ENCODE assay signal across 22 mouse cellular contexts in the genomic region with DNA sequence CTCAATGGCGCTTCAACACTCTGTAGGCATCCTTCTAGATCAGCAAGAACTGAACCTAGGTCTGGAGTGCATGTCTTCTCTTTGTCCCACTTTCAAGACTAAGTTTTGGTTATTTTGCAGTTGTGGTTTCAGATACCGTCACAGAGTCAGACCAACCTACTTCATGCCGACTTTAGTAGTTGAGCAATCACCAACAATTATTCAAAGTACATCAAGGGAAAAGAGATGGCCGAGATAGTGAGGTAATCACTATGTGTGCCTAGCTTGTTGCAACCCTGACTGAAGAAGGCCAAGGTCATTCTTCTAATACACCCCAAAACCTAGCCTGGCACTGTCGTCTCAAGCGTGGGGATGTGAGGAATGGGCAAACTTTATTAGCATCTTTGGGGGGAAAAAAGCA. TPM values are rescaled to one million over a fixed set of nuclear protein-coding genes. Genes with fewer than 3 reads are reported as not detected.
"Had no signal": no experiment of that assay in that cellular context is flagged by ENCODE, and none has a peak within 500 bp of the region (broad histone marks: within the 10 kb centered on the region; RNA-seq: fewer than 3 reads in every experiment).

No protein-coding gene starts in this region.

- DNase-seq: lung, adult 2 months; lung, postnatal 10 days; midbrain, embryonic 14.5 days; retina, postnatal 1 day; right cerebral cortex, adult 18-20 months; right cerebral cortex, postnatal 25 days; right cerebral cortex, postnatal 4 days; spleen, adult 18-20 months; thymus, adult 18-20 months; thymus, postnatal 14 days; thymus, postnatal 36 days had no signal

- H3K9me3 ChIP-seq: megakaryocyte, embryonic 14.5 days; midbrain, embryonic 12.5 days; neural tube, embryonic 13.5 days; neural tube, embryonic 15.5 days had no signal

- H3K4me3 ChIP-seq: megakaryocyte, embryonic 14.5 days; midbrain, embryonic 12.5 days; myocyte; neural tube, embryonic 13.5 days; neural tube, embryonic 15.5 days had no signal

- H3K27ac ChIP-seq: macrophage; midbrain, embryonic 12.5 days; neural tube, embryonic 13.5 days; neural tube, embryonic 15.5 days had no signal

- H3K4me2 ChIP-seq: midbrain, embryonic 12.5 days; neural tube, embryonic 13.5 days; neural tube, embryonic 15.5 days had no signal

- H3K27me3 ChIP-seq: midbrain, embryonic 12.5 days; neural tube, embryonic 13.5 days; neural tube, embryonic 15.5 days had no signal

- H3K9ac ChIP-seq: midbrain, embryonic 12.5 days; neural tube, embryonic 13.5 days; neural tube, embryonic 15.5 days had no signal

- ATAC-seq: midbrain, embryonic 16.5 days had no signal

- H3K36me3 ChIP-seq: midbrain, embryonic 12.5 days; neural tube, embryonic 13.5 days; neural tube, embryonic 15.5 days had no signal

- H3K4me1 ChIP-seq: megakaryocyte, embryonic 14.5 days; midbrain, embryonic 12.5 days; neural tube, embryonic 13.5 days; neural tube, embryonic 15.5 days had no signal

RNA-seq across cellular contexts. Expression of a gene that starts 8.7 kb away (rescaled TPM):
- total RNA-seq: megakaryocyte progenitor cell, adult 5-6 weeks had no signal
- polyA plus RNA-seq: liver, embryonic 16.5 days; macrophage; myocyte; neural tube, embryonic 11.5 days; small intestine, adult 2 months had no signal

RNA-seq across cellular contexts. Expression of a gene that starts 46.2 kb away (rescaled TPM):
- polyA plus RNA-seq: lung, adult 2 months; myocyte; small intestine, adult 2 months had no signal
